Mouse (Mus musculus): ENCODE data around the gene Xpo6.

DNA sequence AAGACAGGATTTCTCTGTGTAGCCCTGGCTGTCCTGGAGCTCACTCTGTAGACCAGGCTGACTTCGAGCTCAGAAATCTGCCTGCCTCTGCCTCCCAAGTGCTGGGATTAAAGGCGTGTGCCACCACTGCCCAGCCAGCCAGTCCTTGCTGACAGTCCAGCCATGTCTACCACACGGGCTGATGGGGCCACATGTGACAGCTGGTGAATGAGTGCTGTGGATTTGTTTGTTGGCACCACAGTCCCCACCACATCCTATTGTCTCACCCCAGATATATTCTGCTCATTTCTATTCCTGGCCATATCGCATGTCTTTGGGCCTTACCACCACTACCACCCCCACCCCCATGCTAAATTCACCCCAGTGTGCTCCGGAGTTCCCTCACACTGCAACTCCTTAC is 105.6 kb downstream of the Xpo6 start:
- TF ChIP-seq CTCF (IDR thresholded peaks at IDR 0.05; ENCODE audit: borderline replicate concordance, control insufficient read depth, extremely low read depth, insufficient read depth, low read length, poor library complexity) (no peak), POLR2A (IDR thresholded peaks at IDR 0.05; ENCODE audit: control insufficient read depth, extremely low read depth, insufficient read depth, low read length, poor library complexity) (no peak)
